Mouse (Mus musculus): ENCODE results near the gene Ppm1l.
"Not testable (repeated sequence)": the region's sequence is repeated elsewhere in the genome, so short reads cannot be mapped to it uniquely, and the experiment has no call there.

Gene Ppm1l

DNA sequence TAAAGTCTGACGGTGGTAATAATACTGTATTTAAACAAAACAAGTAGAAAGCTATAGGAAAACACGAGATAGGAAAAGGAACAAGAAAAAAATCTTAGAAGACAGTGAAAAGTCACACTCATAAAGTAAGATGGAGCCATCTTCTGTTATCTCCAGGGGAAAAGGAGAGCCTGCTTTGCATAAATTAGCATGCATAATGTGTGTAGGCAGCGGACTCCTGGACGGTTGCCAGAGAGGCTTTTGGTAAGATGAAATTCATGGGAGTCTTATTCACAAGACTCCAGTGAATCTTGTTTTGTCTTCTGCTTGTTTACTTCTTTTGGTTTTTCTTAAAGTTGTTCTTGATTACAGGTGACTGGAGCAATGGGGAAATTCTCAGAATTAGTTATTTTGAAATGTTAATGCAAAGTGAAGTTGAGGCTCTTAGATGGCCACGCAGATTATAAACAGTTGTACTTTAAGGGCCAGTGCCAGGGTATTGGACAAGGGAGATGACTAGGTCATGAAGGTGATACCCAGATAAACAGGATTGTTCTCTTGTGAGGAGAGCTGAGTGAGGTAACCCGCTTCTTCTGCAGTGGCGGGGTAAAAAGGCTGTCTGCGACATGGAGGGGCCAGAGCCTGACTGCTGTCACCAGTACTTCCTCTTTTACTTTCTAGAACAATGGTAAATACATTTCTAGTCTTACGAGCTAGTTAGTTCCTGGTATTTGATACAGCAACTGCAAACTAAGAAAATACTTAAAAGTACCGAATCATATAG lies 57.1 kb downstream of the Ppm1l start:
- no peak for DNase-seq

DNA sequence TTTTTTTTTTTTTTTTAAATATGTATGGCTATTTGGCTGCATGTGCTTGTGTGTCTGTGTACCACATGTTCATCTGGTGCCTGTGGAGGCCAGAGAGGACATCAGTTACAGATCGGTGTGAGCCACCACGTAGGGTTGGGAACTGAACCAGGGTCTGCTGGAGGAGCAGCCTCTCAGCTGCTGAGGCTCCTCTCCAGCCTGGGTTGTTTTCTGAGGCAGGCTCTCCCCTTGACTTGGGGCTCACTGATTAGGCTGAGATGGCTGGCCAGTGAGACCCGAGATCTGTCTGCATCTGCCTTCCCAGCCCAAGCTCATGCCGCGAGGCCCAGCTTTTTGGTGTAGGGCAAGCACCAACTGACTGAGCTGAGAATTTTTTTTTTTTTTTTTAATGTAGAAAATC lies 57.9 kb downstream of the Ppm1l start:
- no peak for DNase-seq

DNA sequence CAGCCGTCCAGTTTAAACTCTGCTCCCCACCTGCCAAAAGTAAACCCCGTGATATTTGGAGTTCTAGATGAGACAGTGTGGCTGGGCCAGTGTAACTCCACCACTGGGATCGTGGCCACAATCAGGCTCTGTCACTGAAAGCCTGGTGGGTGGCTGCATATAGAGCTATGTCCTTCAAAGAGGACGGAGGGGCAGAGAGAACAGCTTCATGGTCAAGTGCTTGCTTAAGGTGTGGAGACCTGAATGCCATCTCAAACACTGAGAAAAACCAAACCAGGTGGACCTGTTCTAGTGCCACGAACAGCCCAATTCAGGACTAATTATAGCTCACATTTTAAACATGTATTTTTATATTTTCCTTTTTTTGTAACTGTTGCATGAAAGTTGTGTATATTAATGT lies 58.3 kb downstream of the Ppm1l start:
- DNase-seq = no peak

DNA sequence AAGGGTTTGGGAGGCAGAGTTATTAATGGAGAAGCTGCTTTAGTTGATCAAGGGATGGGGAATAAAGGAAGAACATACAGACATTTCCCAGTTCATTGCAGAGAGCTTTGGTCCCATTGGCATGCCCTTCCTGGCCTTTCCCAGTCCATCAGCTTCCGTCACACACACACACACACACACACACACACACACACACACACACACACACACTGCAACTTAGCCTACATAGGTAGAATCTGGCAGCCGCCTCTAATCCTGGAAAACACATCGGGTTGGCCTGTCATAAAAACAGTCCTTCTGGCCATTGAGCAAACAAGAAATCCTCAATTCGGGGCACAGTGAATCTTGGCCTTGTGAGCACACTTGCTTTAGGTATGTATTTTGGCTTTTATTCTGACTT lies 64.6 kb downstream of the Ppm1l start:
- no peak for DNase-seq

DNA sequence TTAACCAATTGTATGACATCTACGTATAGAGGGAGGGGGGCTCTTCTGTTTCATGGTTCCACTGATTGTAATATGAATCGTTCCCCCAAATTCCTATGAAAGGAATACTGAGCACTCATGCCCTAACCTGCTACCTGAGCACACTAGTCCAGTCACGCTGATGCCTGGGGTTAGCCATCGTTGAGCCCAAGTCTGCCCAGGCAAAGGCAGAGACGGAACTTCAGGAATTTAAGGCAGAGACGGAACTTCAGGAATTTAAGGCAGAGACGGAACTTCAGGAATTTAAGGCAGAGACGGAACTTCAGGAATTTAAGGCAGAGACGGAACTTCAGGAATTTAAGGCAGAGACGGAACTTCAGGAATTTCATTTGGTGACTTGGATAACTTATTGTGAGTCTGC lies 75.2 kb downstream of the Ppm1l start:
- not testable (repeated sequence) for DNase-seq

DNA sequence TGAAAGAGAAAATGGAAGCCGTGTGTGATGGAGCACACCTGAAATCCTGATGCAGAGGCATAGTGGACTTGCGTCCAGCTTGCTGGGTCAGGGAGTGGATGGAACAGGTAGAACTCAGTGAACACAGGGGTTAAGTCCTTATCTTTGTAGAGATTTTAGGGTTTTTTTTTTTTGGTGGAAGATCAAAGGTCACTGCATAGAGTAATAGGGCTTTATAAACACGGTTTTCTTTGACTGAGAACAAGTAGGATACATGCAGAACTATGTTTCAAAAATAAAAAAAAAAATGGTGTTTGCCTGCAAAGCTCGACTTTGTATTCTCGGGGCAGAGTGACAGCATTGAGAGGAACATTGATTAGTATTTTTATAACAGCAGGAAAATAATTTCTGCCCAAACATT lies 75.6 kb downstream of the Ppm1l start:
- DNase-seq = no peak

DNA sequence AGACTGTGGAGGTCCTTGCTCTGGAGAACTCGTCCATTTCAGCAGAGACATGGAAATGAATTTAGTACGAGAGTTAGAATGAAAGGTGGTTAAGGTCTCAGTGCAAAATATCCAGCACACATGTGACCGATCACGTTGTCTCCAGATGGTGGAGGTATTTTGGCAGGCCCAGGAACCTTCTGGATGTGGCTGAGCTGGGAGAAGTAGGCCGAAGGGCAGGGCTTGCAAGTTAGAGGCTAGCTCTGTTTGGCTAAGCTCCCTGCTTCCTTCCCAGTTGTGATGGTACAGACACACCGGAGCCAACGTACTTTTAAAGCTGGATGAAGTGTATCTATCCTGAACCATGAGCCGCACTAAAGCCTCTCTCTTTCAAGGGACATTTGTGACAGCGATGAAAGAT lies 76.4 kb downstream of the Ppm1l start:
- DNase-seq = no peak

DNA sequence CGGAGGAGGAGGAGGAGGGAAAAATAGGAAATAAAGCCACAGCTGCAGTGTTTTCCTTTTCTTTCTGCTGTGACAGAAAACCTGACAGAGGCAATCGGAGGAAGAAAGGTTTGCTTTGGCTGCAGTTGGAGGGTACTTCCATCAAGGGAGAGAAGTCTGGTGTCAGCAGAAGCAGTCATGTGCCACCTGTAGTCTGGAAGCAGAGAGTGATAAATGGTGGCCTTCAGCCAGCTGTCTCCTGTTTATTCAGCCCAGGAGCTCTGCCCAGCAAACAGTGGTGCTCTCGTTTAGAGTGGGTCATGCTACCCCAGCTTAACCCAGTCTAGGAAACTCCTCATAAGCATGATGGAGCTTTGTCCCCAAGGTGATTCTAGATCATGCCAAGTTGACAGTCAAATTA lies 77.3 kb downstream of the Ppm1l start:
- DNase-seq = no peak

DNA sequence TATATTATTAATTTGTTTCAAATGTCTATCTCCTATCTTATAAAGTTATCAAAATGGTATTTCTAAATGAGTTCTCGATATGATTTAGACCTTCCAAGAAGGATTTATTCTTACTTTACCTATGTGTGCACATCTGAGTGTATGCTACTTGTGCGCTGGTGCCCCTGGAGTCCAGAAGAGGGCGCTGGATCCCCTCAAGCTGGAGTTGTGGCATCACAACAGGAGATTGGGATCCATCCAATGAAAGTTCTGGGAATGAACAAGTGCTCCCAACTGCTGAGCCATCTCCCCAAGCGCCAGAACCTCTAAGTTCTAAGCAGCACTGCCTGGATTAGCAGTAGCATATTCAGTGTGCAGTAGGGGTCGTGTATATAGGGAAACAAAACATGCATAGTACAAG lies 78.4 kb downstream of the Ppm1l start:
- no peak for DNase-seq

DNA sequence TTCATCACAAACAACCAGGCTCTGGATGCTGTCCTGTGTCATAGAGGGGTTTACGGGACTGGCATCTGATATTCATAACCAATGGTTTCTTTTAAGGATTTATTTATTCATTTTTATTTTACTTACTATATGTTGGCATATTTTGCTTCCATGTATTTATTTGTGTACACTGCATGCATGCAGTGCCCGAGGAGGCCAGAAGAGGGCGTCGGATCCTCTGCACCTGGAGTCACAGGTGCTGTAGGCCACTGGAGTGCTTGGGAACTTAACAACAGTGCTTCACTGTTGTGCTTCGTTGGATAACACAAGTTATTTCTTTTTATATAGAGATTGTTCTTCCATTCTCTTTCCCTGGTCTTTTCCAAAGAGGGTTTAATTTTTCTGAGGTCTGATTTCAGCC lies 81.1 kb downstream of the Ppm1l start:
- DNase-seq = peak; percentile 14

DNA sequence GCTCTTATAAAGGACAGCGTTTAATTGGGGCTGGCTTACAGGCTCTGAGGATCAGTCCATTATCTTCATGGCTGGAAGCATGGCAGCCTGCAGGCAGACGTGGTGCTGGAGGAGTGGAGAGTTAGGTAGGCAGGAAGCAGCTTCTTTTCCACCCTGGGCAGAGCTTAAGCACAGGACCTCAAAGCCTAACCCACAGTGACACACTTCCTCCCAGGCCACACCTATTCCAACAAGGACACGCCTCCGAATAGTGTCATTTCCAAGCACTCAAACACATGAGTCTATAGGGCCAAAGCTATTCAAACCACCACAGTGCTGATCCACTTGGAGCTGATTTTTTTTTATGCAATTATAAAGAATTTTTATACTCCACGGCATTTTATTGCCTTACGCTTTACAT lies 82.7 kb downstream of the Ppm1l start:
- DNase-seq = no peak

DNA sequence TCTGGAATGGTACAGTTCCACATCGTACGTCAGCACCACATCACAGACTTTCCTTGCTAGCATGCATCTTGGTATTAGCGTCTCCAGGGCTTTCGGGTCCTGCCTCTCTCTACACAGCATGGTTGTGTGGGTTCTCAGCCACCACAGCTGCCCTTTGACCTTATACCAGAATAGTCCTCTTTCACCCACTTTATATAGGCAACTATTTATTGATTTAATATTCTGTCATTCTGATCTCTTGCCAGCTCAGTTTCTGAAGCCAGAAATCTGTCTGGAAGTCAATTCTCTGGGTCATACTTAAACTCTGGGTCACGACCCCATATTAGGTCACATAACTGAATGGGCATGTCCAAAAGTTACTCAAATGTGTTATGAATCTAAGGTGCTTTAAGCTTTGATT lies 86.5 kb downstream of the Ppm1l start:
- DNase-seq = no peak

DNA sequence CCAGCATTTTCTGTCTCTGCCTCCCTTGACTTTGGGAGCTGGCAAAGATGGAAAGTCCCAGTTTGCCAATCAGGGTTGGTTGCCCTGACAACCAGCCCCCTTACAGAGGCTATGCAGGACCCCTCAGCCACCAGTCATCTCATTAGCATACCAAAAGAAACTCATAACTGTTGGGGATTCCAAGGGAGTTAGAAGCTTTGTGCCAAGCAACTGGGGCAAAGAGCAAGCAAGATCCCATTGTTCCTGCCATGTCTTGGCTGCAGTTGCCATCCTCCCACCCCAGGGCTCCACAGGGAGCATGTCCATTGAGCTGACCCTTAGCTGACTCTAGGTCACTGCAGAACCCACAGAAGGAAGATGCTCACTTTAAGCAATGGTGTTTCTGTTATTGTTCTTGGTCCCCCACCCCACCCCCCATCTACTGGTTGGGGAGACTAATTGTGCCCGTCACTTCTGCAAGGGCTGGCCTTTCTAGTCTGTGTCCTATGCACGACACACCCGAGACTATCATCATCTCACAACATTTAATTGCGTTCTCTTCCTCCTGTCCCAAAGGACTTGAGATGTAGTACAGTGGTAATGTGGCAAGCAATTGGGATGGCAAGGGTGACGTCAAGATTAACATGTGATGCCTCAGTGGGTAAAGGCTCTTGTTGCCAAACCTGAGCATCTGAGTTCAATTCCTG lies 89.7 kb downstream of the Ppm1l start:
- no peak for DNase-seq

DNA sequence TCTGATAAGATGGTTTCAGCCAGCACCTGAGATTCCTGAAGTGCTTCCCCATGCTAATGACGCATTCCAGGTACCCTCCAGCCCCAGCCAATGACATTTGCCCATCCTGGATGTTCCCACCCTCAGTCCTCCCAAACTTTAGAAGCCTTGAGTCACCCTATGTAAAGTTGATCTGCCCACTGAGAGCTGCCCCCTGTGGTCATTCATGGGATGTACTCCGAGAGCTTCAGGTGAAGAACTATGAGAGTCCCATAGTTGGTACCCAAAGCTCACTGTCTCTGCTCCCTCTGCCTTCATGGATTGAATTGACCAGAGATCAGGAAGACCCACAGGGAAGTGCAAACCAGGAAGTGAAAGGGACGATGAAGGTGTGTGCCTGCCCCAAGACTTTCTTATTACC lies 91.4 kb downstream of the Ppm1l start:
- peak; percentile 7 for DNase-seq

DNA sequence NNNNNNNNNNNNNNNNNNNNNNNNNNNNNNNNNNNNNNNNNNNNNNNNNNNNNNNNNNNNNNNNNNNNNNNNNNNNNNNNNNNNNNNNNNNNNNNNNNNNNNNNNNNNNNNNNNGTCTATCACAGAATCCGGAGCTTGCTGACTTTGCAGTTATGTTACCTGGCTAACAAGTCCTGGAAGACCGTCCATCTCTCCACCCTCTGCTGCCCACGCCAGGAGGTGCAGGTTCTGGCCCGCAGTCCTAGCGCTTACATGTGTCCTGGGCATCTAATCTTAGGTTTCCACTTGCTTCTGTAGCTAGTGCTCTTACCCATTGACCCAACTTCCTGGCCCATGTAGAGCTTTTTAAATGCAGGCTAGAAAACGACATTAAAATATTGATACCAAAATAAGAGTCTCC lies 99.5 kb downstream of the Ppm1l start:
- no peak for DNase-seq

DNA sequence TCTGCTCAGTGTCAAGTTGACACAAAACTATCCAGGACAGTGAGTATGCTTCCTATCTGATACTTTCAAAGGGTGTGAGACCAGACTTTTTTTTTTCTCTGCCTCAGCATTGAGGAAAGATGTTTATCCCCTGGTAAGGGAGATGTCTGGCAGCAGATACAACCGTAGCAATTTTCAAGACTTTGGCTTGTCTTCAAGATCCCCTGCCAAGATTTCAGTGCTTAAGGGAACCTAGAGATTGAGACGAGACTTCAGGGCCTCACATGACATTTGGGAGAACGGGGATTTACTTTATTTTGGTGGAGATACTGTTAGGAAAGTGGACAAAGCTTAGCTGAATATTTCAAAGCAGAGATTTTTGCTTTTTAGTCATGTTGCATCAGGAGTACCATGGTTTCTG lies 106.1 kb downstream of the Ppm1l start:
- DNase-seq = no peak

DNA sequence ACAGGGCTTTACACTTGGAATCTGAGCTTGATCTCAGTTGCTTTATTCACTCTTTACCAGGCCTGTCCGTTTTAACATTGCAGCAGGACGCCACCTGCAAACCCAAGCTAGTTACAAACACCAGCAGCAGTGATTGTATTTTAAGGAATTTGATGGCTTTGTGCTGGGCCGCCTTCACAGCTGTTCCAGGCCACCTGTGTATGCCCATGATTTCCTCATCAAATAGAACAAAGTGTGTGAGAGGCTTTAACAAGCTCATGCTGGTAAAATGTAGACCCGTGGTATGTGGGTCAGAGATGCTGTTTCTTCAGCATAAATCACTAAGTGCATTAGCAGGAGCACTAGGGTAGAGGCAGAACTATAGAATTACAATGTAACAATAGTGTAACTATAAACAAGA lies 106.7 kb downstream of the Ppm1l start:
- no peak for DNase-seq

DNA sequence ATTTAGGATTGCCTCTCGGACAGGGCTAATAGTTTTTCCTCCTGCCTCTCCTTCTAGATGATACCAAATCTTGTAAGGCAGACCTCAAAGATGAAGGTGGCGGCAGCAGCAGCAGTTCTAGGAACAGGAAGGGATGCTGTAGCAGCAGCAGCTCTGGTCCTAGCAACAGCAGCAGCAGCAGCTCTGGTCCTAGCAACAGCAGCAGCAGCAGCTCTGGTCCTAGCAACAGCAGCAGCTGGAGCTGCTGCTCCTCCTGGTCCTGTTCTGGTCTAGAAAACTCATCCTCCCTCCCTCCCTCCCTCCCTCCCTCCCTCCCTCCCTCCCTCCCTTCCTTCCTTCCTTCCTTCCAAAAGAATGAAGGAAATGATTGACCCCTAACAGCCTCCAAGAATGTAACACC lies 108.1 kb downstream of the Ppm1l start:
- not testable (repeated sequence) for DNase-seq

DNA sequence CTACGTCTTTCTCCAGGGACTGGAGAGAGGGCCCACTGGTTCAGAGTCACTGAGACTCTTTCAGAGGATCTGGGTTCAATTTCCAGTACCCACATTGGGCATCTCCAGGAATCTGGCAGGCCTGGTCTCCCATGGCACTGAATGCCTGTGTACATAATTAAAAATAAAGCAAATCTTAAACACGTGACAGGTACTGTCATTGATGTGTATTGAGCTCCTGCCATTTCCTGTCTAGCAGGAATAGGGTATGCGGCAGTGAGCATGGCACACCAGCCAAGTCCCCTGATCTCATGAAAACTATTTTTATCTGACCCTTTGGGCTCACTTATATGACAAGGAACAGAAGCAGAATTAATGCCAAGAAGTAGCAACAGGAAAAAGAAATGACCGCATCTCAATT lies 110.6 kb downstream of the Ppm1l start:
- no peak for DNase-seq

DNA sequence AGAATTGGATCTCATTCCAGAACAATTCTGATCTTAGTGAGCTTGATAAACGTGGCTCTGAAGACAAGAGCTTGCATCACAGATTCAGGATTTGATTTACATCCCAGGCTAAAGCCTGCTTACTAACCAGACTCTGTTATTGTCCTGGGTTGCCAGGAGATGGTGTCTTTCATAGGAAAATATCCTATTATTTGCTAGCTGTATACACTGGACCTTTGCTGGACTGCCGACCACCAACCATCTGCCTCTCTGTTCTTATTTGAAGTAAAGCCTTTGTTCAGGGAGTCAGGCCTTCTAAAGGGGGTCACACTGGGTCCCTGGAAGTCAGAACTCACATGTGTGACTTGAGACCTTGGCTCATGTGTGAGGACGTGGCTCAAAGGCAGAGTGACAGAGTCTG lies 111.6 kb downstream of the Ppm1l start:
- DNase-seq = no peak

DNA sequence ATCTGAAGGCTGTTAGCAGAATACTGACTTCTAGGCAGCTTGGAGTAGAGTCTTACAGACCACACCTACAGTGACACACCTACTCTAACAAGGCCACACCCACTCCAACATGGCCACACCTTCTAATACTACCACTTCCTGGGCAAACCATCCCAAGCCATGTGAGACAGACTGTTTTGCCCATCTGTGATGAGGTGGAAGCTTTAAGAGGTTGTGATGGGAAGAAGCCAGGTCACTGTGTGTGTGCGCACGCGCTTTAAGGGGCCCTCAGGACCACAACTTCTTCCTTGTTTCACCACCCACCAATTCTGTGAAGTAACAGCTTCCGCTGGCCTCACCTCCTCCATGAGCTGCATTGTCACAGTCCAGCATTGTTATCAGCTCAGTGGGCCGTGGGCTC lies 112.7 kb downstream of the Ppm1l start:
- DNase-seq = no peak

DNA sequence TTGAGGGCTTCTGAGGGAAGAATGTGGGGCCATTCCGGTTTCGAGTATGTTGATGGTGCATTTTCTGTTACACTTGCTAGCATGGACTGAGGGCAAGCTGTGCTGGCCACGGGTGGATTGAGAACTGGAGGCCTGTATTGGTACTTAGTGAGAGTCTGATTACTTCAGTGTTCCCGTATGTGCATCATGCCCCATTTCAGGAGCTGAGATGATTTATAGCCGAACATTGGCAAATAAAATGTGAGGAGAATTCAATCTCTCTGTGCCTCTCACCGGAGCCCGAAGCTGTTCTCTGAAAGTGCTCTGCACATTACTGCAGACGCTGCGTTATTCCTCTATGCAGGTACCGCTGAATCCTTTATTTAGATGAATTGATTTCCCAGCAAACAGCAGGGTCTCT lies 116.9 kb downstream of the Ppm1l start:
- no peak for DNase-seq

DNA sequence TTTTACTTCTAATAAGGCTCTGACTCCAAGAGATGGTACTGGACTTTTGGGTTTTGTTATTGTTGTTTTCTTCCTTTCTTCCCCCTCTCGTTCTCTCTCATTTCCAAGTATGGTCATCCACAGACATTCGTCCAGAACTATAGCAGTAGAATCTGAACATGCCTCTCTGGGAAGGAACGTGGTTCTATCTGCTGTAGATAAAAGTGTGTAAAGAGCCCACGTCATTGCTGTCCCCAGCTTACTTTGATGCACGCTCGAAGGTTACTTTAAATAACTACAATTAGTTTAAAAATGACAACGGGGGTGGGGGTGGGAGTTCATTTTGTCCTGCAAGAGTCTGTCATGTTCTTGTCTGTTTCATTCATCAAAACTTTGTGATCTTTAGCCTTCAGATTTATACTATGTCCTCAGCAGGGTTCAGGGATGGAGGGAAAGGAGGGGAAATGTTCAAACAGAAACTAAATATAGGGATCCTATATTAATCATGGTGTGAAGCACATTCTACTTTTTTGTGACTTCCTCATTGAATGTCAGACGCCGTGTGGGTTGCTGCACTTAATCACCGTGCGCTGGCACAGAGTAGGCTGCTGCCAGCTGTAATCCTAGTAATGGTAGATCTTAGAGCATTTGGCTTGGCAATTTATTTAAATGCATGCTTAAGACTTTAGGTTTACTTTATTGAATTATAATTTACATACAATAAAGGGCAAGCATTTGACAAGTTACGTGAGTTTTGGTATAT lies 122.3 kb downstream of the Ppm1l start:
- no peak for DNase-seq

DNA sequence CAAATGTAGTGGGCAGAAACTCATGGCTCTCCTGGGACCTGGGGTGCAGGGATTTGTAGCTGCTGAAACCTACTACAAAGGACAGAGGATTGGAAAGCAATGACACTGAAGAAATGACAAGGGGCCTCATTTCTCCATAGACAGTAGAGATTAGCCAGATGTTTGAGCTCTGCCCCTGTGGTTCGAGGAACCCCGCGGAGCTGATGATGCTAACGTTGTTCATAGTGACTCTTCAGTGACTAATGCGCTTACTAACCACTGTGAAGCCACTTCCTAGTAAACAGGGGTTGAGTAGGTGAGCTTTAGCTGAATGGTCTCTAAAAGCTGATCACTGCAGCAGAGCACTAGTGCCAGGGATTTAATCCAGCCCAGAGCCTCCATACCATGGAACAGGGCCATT lies 124.1 kb downstream of the Ppm1l start:
- no peak for DNase-seq
